Mouse (Mus musculus): ENCODE measurements around the gene H13. TPM values are rescaled to one million over a fixed set of nuclear protein-coding genes. Genes with fewer than 3 reads are reported as not detected.

Gene H13
- total RNA-seq (2023; ENCODE audit: inconsistent age) = 93.5 to 100 TPM (median 97.7 TPM) in 4 replicates

DNA sequence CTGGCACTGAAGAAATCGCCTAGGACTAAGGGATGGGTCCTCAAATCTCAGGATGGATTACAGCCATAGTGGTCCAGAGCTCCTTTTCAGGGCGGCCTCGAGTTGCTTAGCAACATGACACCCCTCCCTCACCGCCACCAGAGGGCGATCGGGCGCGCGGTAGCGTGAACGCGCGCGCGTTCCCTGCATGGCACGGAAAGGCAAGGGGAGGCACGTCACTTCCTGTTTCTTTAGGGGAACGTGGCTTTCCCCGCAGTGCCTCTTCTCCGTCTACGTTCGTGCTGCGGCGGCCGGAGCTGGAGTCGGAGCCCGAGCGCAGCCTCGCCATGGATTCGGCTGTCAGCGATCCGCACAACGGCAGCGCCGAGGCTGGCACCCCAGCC, at the start of gene H13:
Gene H13, plus strand, starts transcription at position 206 of the 383 bp plus-strand sequence.

DNA sequence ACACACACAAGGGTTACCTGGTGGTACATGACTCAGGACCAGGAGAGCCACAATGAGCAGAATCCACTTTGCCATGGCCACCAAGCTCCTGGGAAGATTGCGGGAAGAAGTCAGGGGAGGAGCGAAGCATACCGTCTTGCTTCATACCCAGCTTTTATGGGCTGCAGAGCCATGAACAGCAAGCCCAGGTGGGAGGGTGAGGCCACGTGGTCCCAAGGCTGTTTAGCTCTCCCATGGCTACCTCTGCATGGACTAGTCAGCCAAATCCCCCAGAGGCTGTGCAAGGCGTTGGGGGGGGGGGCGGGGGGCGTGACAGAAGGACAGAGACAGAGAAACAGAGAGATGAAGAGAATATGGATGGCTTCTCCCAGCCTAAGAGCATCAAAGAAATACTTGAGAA, 46.3 kb upstream of the H13 start, which contains the start of gene Defb25:
Gene Defb25, minus strand, starts transcription at position 101 of the 400 bp plus-strand sequence.

DNA sequence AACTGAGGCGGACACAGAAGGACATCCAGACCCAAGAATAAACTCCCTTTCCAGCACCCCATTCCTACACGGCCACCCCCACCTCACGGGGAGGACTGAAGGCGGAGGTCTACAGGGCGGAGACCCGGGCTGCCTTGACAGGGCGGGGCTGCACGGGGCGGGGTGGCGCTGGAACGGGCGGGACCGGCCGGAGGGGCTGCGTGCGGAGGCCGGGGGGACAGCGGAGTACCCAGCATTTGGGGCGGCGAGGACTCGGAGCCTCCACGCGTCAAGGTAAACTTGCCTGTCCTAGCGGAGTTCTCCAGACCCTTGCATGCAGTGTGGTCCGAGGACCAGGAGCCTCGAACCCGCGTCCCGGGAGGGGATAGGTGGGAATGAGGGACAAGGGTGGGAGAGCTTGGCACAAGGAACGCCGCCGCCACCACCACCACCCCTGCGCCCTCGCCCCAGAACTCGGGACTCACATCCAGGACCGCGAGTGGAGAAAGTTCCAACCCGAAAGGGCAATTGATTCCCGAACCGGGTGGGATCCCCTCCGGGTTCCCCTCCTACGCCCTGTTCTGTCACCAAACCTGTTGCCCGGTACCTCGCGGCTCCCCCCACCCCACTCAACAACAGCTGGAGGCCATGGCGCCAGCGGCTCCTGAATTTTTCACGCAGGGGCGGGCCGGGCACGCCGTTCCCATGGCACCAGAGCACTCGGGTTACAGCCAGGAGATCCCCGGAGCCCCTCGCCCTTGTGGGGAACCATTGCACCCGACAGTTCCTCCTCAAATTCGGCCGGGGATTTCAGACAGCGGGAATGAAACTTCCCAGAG, 42.3 kb upstream of the H13 start, which contains the start of gene Rem1:
Gene Rem1, plus strand, starts transcription at position 178 of the 818 bp plus-strand sequence.

DNA sequence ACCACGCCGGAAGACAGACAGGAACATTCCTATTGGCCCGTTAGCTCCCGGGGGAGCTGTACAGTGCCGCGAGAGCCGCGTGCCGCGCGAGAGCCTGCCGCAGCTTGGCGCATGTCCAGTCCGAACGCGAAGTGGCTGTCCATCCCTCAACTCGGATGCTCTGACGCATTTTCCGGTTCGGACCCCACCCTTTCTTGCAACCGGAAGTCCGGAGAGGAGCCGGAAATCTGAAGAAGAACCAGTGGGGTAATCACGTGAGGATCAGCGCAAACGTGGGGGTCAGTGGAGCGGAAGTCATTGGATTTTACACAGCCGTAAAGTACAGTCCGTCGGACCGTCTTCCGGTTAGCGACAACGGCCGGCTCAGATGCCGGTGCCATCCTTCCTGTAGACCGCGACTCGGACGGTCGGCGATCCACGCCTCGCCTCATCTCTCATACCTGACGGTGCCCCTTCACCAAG, 17.6 kb downstream of the H13 start, which contains the start of gene Mcts2:
Gene Mcts2, plus strand, starts transcription at position 230 of the 462 bp plus-strand sequence.

DNA sequence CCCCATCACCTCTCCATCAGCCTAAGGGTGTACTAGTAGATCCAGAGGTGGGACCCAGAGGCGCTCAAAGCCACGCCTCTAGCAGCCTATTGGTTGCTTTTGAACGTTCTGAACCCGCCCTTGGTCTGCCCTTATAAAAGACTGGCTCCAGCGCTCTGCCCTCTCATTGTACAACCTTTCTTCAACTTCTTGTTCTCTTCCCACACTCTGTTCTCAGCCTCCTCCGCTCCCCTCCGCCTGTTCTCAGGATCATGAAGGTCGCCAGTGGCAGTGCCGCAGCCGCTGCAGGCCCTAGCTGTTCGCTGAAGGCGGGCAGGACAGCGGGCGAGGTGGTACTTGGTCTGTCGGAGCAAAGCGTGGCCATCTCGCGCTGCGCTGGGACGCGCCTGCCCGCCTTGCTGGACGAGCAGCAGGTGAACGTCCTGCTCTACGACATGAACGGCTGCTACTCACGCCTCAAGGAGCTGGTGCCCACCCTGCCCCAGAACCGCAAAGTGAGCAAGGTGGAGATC, 66.9 kb downstream of the H13 start, which contains the start of gene Id1:
Gene Id1, plus strand, starts transcription at position 162 of the 512 bp plus-strand sequence.

DNA sequence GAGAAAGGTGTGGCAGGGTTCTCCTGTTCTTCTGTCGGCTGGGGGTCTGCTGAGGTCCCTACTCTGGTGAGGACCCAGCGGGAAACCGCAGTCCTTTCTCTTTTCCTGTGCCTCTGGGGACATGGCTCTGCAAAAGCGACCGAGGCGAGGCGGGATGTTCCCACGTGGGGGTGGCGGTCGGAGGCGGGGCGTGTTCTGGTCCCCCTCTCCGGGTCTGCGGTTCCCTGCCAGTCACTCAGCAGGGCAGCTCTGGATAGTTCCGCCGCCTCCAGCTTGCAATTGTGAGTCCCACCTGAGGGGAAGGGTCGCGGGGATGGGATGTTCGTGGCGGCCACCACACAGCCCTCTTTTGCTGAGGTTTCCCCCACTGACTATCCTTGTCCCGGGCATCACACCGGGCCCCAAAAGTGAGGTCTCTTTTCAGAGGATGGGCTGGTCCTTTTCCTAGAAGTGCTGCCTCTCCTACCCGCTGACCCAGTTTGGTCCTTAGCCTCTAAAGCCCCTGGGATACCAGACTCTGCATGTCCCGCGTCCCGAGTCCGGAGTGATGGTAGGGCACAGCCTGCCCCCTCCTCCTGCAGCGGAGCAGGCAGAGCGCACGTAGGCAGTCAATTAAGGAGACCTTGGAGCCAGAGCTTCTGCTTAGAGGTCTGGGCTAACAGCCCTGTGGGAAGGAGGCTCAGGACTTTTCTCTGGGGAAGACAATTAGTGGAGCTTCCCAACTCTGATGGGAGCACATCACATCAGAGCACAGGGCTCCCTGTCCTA, 84.9 kb downstream of the H13 start, which contains the start of gene Cox4i2:
Gene Cox4i2, plus strand, starts transcription at position 230 of the 768 bp plus-strand sequence.

Other genes starting within 250 kb of the H13 start
- not detected in 4 replicates for gene Defb23, start 204.8 kb upstream of the H13 start, total RNA-seq (2023; ENCODE audit: inconsistent age)
- not detected in 4 replicates for gene Defb20, start 192.4 kb upstream of the H13 start, total RNA-seq (2023; ENCODE audit: inconsistent age)
- gene Defb22, start 179.3 kb upstream of the H13 start, total RNA-seq (2023; ENCODE audit: inconsistent age) = not detected in 4 replicates
- gene Defb26, start 157.8 kb upstream of the H13 start, total RNA-seq (2023; ENCODE audit: inconsistent age) = not detected in 4 replicates
- not detected in 4 replicates for gene Defb28, start 151.2 kb upstream of the H13 start, total RNA-seq (2023; ENCODE audit: inconsistent age)
- gene Defb29, start 129.4 kb upstream of the H13 start, total RNA-seq (2023; ENCODE audit: inconsistent age) = not detected in 4 replicates
- gene Gm17416, start 100.1 kb upstream of the H13 start, total RNA-seq (2023; ENCODE audit: inconsistent age) = not detected in 4 replicates
- not detected in 4 replicates for gene Defb21, start 96.7 kb upstream of the H13 start, total RNA-seq (2023; ENCODE audit: inconsistent age)
- not detected in 4 replicates for gene Defb19, start 89.1 kb upstream of the H13 start, total RNA-seq (2023; ENCODE audit: inconsistent age)
- gene Defb45, start 70.1 kb upstream of the H13 start, total RNA-seq (2023; ENCODE audit: inconsistent age) = not detected in 4 replicates
- gene Defb36, start 65.1 kb upstream of the H13 start, total RNA-seq (2023; ENCODE audit: inconsistent age) = not detected in 4 replicates
- gene Defb25, start 46.4 kb upstream of the H13 start, total RNA-seq (2023; ENCODE audit: inconsistent age) = not detected in 4 replicates
- not detected in 4 replicates for gene Rem1, start 42.5 kb upstream of the H13 start, total RNA-seq (2023; ENCODE audit: inconsistent age)
- 17.9 to 23.9 TPM (median 20.3 TPM) in 4 replicates for gene Mcts2, start 17.6 kb downstream of the H13 start, total RNA-seq (2023; ENCODE audit: inconsistent age)
- gene Id1, start 66.8 kb downstream of the H13 start, total RNA-seq (2023; ENCODE audit: inconsistent age) = 0.51 to 0.61 TPM (median 0.57 TPM) in 3 of 4 replicates, not detected in the other
- not detected in 4 replicates for gene Cox4i2, start 84.7 kb downstream of the H13 start, total RNA-seq (2023; ENCODE audit: inconsistent age)
- 8.4 to 9.1 TPM (median 8.9 TPM) in 4 replicates for gene Bcl2l1, start 162.3 kb downstream of the H13 start, total RNA-seq (2023; ENCODE audit: inconsistent age)
- 1.9 to 3.5 TPM (median 2.4 TPM) in 4 replicates for gene Tpx2, start 178.5 kb downstream of the H13 start, total RNA-seq (2023; ENCODE audit: inconsistent age)
- gene Mylk2, start 241.9 kb downstream of the H13 start, total RNA-seq (2023; ENCODE audit: inconsistent age) = not detected in 4 replicates